Mouse (Mus musculus): Measurements from ENCODE around the gene Abt1. TPM values are rescaled to one million over a fixed set of nuclear protein-coding genes. Genes with fewer than 3 reads are reported as not detected.
A peak's percentile ranks its signal among the peaks of the same experiment; 100 is the strongest.

Gene Abt1
- total RNA-seq, 2 experiments from 2014 or later = 8.3 to 8.9 TPM

- intact Hi-C loops (cut with DNase I) = no loop called here
- DNase-seq (ENCODE audit: low spot score in 2 of 2) = no peak
Measured at GRCm38 (mm10) chr13:23395301-23396245, 28.1 kb downstream of the Abt1 start.

- DNase-seq (ENCODE audit: low spot score in 2 of 2) = no peak
- intact Hi-C loops (cut with DNase I) = no loop called here
Measured at GRCm38 (mm10) chr13:23387548-23387947, 36.1 kb downstream of the Abt1 start.

GRCm38 (mm10) chr13:23383127-23383526, 40.5 kb downstream of the Abt1 start:
- no peak for DNase-seq (ENCODE audit: low spot score in 2 of 2)
- intact Hi-C loops (cut with DNase I) = no loop called here

GRCm38 (mm10) chr13:23372433-23372832, 51.2 kb downstream of the Abt1 start:
- intact Hi-C loops (cut with DNase I) = no loop called here

GRCm38 (mm10) chr13:23370075-23370474, 53.6 kb downstream of the Abt1 start:
- intact Hi-C loops (cut with DNase I) = no loop called here
- DNase-seq (ENCODE audit: low spot score in 2 of 2) = no peak

More at GRCm38 (mm10) chr13:23372433-23372832, 51.2 kb downstream of the Abt1 start:
- DNase-seq (ENCODE audit: low spot score in 2 of 2) = no peak

GRCm38 (mm10) chr13:23369421-23369765, 54.3 kb downstream of the Abt1 start:
- DNase-seq (ENCODE audit: low spot score in 2 of 2) = no peak
- intact Hi-C loops (cut with DNase I) = loop anchor here (5.0 kb wide), 1 partner anchor 148 kb away; no protein-coding TSS in a partner anchor

GRCm38 (mm10) chr13:23368583-23369420, 54.9 kb downstream of the Abt1 start, which contains the start of gene Zfp322a:
TSS of gene Zfp322a (minus strand) at chr13:23369208.
- intact Hi-C loops (cut with DNase I) = loop anchor here (5.0 kb wide), 1 partner anchor 148 kb away; no protein-coding TSS in a partner anchor
- peak; percentile 97 to 99 for DNase-seq (ENCODE audit: low spot score in 2 of 2)

Other genes starting within 250 kb of the Abt1 start
- gene Vmn1r220, start 235.9 kb downstream of the Abt1 start, total RNA-seq (2021) = not detected
- gene Vmn1r221, start 209.7 kb downstream of the Abt1 start, total RNA-seq (2021) = not detected
- gene Vmn1r222, start 187.9 kb downstream of the Abt1 start, total RNA-seq (2021) = not detected
- not detected for gene Vmn1r223, start 176.7 kb downstream of the Abt1 start, total RNA-seq (2021)
- gene Zfp322a, start 54.7 kb downstream of the Abt1 start, total RNA-seq (2021) = 10 to 100 TPM; 35.1 to 36.5 TPM
- not detected for gene Btn1a1, start 42.0 kb upstream of the Abt1 start, total RNA-seq (2021)
- 1 to 10 TPM; 1.1 to 1.3 TPM for gene Btn2a2, start 65.0 kb upstream of the Abt1 start, total RNA-seq (2021)
- gene Hist1h4h, start 107.2 kb upstream of the Abt1 start, total RNA-seq (2021) = 100 to 1,000 TPM; 300 to 349 TPM
- 1 to 10 TPM; 1.6 to 3.9 TPM for gene Hist1h2af, start 110.0 kb upstream of the Abt1 start, total RNA-seq (2021)
- 1 to 10 TPM; 3.1 to 4.6 TPM for gene Hist1h3g, start 111.6 kb upstream of the Abt1 start, total RNA-seq (2021)
- gene Hist1h2bh, start 119.5 kb upstream of the Abt1 start, total RNA-seq (2021) = under 1 TPM; 0.57 to 0.87 TPM
- gene Hist1h3f, start 120.2 kb upstream of the Abt1 start, total RNA-seq (2021) = 10 to 100 TPM; 16.0 to 17.8 TPM
- gene Hist1h4f, start 127.8 kb upstream of the Abt1 start, total RNA-seq (2021) = 100 to 1,000 TPM; 160 to 188 TPM
- 1 to 10 TPM; 3.6 to 5.7 TPM for gene Hist1h1d, start 129.4 kb upstream of the Abt1 start, total RNA-seq (2021)
- 10 to 100 TPM; 41.7 to 46.6 TPM for gene Hist1h3e, start 138.5 kb upstream of the Abt1 start, total RNA-seq (2021)
- gene Hist1h2ae, start 147.4 kb upstream of the Abt1 start, total RNA-seq (2021) = 1 to 10 TPM; 5.0 to 6.6 TPM
- gene Hist1h2bg, start 147.5 kb upstream of the Abt1 start, total RNA-seq (2021) = 10 to 100 TPM; 82.4 to 88.3 TPM
- 10 to 100 TPM; 25.7 to 29.4 TPM for gene Hist1h2bf, start 150.3 kb upstream of the Abt1 start, total RNA-seq (2021)
- gene Hist1h2ad, start 150.5 kb upstream of the Abt1 start, total RNA-seq (2021) = 1 to 10 TPM; 9.0 to 9.1 TPM
- 10 to 100 TPM in 1 of 2 experiments, 1 to 10 TPM in 1; 7.2 to 10.5 TPM for gene Hist1h3d, start 151.9 kb upstream of the Abt1 start, total RNA-seq (2021)
- gene Hist1h4d, start 157.7 kb upstream of the Abt1 start, total RNA-seq (2021) = 100 to 1,000 TPM; 121 to 160 TPM
- gene Hist1h2be, start 197.3 kb upstream of the Abt1 start, total RNA-seq (2021) = 1 to 10 TPM; 7.4 to 7.7 TPM
- 10 to 100 TPM; 53.2 to 67.9 TPM for gene Hist1h1e, start 198.7 kb upstream of the Abt1 start, total RNA-seq (2021)

Measured in left cerebral cortex, postnatal 25 days (tissue).